Mouse (Mus musculus): Measurements from ENCODE around the gene Gm10073.
"Not testable (repeated sequence)": the region's sequence is repeated elsewhere in the genome, so short reads cannot be mapped to it uniquely, and the experiment has no call there.

Gene Gm10073

DNA sequence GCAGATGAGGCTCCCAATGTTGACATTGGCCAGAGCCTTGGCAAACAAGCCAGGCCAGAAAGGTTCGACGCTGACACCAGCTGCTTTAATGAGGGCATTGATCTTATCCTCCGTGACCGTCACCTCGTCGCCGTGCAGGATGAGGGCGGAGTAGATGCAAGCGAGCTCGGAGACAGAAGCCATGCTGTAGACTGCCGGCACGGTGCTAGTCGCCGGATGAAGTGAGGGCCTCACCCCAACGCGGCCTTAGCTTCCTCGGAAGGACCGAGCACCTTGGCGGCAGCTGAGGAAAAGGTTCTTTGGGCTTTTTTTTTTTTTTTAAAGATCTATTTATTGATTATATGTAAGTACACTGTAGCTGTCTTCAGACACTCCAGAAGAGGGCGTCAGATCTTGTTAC lies at the start of gene Gm10073:
TSS of gene Gm10073 (minus strand) at position 294 of the 400 bp plus-strand sequence.
- not testable (repeated sequence) for H3K36me3 ChIP-seq (ENCODE audit: control insufficient read depth, insufficient read depth, low read length, poor library complexity, severe bottlenecking); H3K27me3 ChIP-seq (ENCODE audit: control insufficient read depth, insufficient read depth, low read length, poor library complexity, severe bottlenecking); DNase-seq (ENCODE audit: low read depth, low spot score)

DNA sequence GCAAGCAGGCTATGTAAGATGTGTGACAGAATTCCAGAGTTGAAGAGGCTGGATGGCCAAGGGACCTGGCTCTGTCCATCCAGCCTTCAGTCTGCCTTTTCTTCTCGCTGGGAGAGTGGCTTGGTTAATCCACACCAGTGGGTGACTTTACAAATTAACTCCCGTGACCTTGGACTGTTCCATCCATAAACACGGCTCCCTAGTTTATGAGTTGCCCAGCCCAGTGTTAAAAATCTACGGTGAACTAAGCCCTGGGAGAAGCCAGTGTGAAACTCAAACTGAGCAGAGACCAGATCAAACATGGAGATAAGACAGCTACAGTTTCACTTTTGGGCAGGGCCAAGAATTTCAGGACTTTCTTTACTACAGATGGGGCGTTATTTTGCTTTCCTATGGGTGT lies 49.8 kb upstream of the Gm10073 start:
- Histone ChIP-seq H3K27me3 (ENCODE audit: control insufficient read depth, insufficient read depth, low read length, poor library complexity, severe bottlenecking) (no peaks in the 10 kb centered on the region), H3K36me3 (ENCODE audit: control insufficient read depth, insufficient read depth, low read length, poor library complexity, severe bottlenecking) (no peaks in the 10 kb centered on the region)
- no peak for DNase-seq (ENCODE audit: low read depth, low spot score)

DNA sequence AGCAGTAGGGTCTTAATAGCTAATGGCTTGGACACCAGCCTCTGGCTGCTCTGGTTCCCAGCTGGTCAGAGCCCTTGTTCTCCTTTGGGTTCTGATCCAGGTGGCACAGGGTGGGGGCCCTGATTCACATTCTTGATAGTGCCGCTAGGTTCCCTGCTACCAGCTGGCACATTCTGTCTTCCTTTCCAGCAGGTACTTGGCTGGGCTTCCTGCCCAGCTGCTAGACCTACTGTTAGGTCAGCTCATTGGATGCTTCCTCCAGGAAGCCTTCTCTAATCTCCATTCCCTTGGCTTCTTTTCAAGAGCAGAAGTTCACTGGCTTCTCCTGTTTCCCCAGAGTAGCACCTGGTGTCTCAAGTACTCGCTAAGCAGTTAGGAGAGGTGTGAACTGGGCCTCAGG lies 47.2 kb upstream of the Gm10073 start:
- no peak for DNase-seq (ENCODE audit: low read depth, low spot score)
- Histone ChIP-seq H3K36me3 (ENCODE audit: control insufficient read depth, insufficient read depth, low read length, poor library complexity, severe bottlenecking) (no peaks in the 10 kb centered on the region), H3K27me3 (ENCODE audit: control insufficient read depth, insufficient read depth, low read length, poor library complexity, severe bottlenecking) (no peaks in the 10 kb centered on the region)

GRCm38 (mm10) chr8:106619549-106620245 lies 46.4 kb upstream of the Gm10073 start:
- Histone ChIP-seq H3K27me3 (ENCODE audit: control insufficient read depth, insufficient read depth, low read length, poor library complexity, severe bottlenecking) (no peaks in the 10 kb centered on the region), H3K36me3 (ENCODE audit: control insufficient read depth, insufficient read depth, low read length, poor library complexity, severe bottlenecking) (no peaks in the 10 kb centered on the region)
- DNase-seq (ENCODE audit: low read depth, low spot score), result no peak

DNA sequence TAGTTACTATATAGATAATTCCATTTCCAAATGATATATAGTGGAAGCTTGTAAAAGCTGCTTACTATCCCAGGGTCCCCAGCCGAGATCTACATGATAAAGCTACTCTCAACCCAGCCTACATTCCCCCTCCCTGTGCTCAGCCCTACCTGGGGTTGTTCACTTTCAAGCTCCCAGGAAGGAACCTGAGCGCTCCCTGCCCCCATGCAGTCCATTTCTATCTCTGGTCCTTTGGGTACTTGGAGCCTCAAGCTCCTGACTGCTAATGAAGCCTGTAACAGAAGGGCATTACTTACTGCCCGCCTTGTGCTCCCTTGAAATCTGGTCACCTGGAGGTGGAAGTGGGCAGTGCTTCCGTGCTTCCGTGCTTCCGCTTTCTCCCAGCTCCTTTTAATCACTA lies 45.1 kb upstream of the Gm10073 start:
- Histone ChIP-seq H3K36me3 (ENCODE audit: control insufficient read depth, insufficient read depth, low read length, poor library complexity, severe bottlenecking) (no peaks in the 10 kb centered on the region), H3K27me3 (ENCODE audit: control insufficient read depth, insufficient read depth, low read length, poor library complexity, severe bottlenecking) (no peaks in the 10 kb centered on the region)
- DNase-seq (ENCODE audit: low read depth, low spot score), result no peak

- Histone ChIP-seq H3K27me3 (ENCODE audit: control insufficient read depth, insufficient read depth, low read length, poor library complexity, severe bottlenecking) (no peaks in the 10 kb centered on the region), H3K36me3 (ENCODE audit: control insufficient read depth, insufficient read depth, low read length, poor library complexity, severe bottlenecking) (no peaks in the 10 kb centered on the region)
- no peak for DNase-seq (ENCODE audit: low read depth, low spot score)
These were observed 44.6 kb upstream of the Gm10073 start for GRCm38 (mm10) chr8:106617865-106618264.

- Histone ChIP-seq H3K27me3 (ENCODE audit: control insufficient read depth, insufficient read depth, low read length, poor library complexity, severe bottlenecking) (no peaks in the 10 kb centered on the region), H3K36me3 (ENCODE audit: control insufficient read depth, insufficient read depth, low read length, poor library complexity, severe bottlenecking) (no peaks in the 10 kb centered on the region)
- no peak for DNase-seq (ENCODE audit: low read depth, low spot score)
These were observed 43.9 kb upstream of the Gm10073 start for GRCm38 (mm10) chr8:106617196-106617595.

DNA sequence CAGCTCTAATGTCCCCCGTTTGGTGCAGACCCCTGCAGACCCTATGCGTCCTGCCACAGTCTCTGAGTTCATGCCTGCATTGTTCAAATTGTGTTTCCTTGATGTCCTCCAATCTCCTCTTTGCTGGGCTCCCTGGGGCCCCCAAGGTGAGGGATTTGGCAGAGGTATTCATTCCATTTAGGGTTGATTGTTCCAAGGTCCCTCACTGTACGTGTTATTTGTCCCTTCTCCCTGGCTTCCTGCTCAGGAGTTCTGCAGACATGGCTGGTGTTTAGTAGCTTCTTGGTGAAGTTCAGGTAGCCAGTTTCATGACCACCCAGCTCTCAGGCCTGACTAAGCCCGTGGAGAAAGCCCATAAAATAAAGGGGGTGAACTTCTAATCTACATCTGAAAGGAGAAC lies 43.4 kb upstream of the Gm10073 start:
- DNase-seq (ENCODE audit: low read depth, low spot score), result no peak
- H3K27me3 ChIP-seq (ENCODE audit: control insufficient read depth, insufficient read depth, low read length, poor library complexity, severe bottlenecking), result no peaks in the 10 kb centered on the region
- no peaks in the 10 kb centered on the region for H3K36me3 ChIP-seq (ENCODE audit: control insufficient read depth, insufficient read depth, low read length, poor library complexity, severe bottlenecking)

DNA sequence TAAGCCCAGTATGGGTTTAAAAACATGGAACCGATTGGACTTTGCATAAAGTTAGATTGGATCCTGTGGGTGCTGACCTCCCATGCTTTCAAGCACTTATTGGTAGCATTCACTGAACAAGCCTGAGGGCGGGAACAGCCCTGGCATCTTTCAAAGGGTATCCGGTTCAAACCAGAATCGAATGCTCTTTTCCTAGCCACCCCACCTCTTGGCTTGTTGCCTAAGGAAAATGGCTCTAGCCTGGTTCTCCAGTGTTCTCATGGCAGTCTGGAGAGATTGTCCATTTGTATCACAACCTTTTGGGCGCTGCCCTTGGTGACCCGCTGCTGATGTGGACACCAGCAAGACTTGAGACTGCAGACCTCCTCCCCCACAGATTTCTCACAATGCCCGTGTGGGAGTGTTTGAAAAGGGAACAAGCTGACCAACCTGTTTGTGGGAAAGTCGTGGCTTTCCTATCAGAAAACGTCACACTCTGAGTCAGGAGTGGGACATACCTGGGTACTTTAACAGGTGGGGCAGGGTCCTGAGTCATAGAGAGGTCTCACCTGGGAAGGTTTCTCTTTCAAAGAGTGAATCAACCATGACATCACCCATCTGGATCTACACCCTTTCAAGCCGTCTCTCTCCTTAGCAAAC lies 42.5 kb upstream of the Gm10073 start:
- no peak for DNase-seq (ENCODE audit: low read depth, low spot score)
- Histone ChIP-seq H3K27me3 (ENCODE audit: control insufficient read depth, insufficient read depth, low read length, poor library complexity, severe bottlenecking) (no peaks in the 10 kb centered on the region), H3K36me3 (ENCODE audit: control insufficient read depth, insufficient read depth, low read length, poor library complexity, severe bottlenecking) (no peaks in the 10 kb centered on the region)

DNA sequence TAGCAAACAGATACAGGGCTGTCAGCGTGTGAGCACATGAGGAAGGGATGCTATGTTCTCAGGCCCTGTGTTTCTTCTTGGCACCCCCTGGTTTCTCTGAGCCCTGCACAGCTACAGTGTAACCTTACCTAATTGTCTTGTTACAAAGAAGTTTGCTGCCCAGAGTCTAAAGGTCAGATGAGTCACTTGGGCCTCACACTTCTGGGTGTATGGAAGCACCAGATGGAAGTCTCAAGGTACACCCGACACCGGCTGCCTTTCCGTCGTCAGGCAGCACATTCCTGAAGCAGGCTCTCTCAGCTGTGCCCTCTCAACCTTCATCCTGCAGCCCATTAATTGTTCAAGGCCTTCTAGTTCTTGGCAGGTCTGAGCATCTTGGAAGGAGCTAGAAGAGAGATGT lies 41.4 kb upstream of the Gm10073 start:
- Histone ChIP-seq H3K36me3 (ENCODE audit: control insufficient read depth, insufficient read depth, low read length, poor library complexity, severe bottlenecking) (no peaks in the 10 kb centered on the region), H3K27me3 (ENCODE audit: control insufficient read depth, insufficient read depth, low read length, poor library complexity, severe bottlenecking) (no peaks in the 10 kb centered on the region)
- DNase-seq (ENCODE audit: low read depth, low spot score), result no peak

DNA sequence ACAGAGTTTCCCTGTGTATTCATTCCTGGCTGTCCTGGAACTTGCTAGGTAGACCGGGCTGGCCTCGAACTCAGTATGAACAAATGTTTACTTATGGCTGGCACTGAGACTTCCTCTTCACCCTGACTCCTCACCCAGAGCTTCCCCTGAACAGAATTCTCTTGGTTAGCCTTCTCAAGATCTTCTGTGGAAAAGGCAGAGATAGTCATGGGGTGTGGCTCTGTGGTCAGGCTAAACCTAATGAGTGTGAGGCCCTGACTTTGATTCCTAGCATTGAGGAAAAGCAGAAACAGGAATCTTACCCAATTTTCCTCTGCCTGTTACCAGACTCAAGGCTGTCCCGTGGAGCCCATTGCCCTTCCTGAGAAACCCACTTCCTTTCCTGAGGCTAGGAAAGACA lies 38.8 kb upstream of the Gm10073 start:
- no peak for DNase-seq (ENCODE audit: low read depth, low spot score)
- Histone ChIP-seq H3K27me3 (ENCODE audit: control insufficient read depth, insufficient read depth, low read length, poor library complexity, severe bottlenecking) (no peaks in the 10 kb centered on the region), H3K36me3 (ENCODE audit: control insufficient read depth, insufficient read depth, low read length, poor library complexity, severe bottlenecking) (no peaks in the 10 kb centered on the region)

- no peak for DNase-seq (ENCODE audit: low read depth, low spot score)
- no peaks in the 10 kb centered on the region for H3K27me3 ChIP-seq (ENCODE audit: control insufficient read depth, insufficient read depth, low read length, poor library complexity, severe bottlenecking)
- no peaks in the 10 kb centered on the region for H3K36me3 ChIP-seq (ENCODE audit: control insufficient read depth, insufficient read depth, low read length, poor library complexity, severe bottlenecking)
These were observed 37.8 kb upstream of the Gm10073 start for GRCm38 (mm10) chr8:106610958-106611640.

GRCm38 (mm10) chr8:106609076-106609903 lies 36.0 kb upstream of the Gm10073 start:
- H3K36me3 ChIP-seq (ENCODE audit: control insufficient read depth, insufficient read depth, low read length, poor library complexity, severe bottlenecking), result no peaks in the 10 kb centered on the region

DNA sequence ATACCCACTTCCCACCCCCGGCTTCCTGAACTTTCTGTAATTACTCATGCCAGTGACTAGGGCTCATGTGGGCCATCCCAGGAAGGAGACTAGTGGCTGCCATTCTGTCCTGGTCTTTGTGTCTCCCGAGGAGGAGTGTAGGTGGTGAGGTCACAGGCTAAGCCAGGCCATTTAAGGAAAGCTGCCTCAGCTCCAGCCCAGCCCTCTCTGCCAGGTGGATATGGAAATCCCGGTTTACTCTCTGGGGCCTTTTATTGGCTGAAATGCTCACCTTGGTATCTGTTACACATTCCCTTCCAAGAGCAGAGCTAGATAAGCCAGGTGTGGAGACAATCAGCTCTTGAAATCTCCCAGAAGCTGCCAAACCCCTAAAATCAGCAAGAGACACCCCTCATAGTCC lies 35.2 kb upstream of the Gm10073 start:
- Histone ChIP-seq H3K36me3 (ENCODE audit: control insufficient read depth, insufficient read depth, low read length, poor library complexity, severe bottlenecking) (no peaks in the 10 kb centered on the region), H3K27me3 (ENCODE audit: control insufficient read depth, insufficient read depth, low read length, poor library complexity, severe bottlenecking) (no peaks in the 10 kb centered on the region)
- no peak for DNase-seq (ENCODE audit: low read depth, low spot score)

More at GRCm38 (mm10) chr8:106609076-106609903, 36.0 kb upstream of the Gm10073 start:
- no peaks in the 10 kb centered on the region for H3K27me3 ChIP-seq (ENCODE audit: control insufficient read depth, insufficient read depth, low read length, poor library complexity, severe bottlenecking)
- no peak for DNase-seq (ENCODE audit: low read depth, low spot score)

GRCm38 (mm10) chr8:106607783-106608182 lies 34.5 kb upstream of the Gm10073 start:
- not testable (repeated sequence) for DNase-seq (ENCODE audit: low read depth, low spot score); H3K27me3 ChIP-seq (ENCODE audit: control insufficient read depth, insufficient read depth, low read length, poor library complexity, severe bottlenecking); H3K36me3 ChIP-seq (ENCODE audit: control insufficient read depth, insufficient read depth, low read length, poor library complexity, severe bottlenecking)
